Mouse (Mus musculus): ENCODE results near the gene Nudcd3. TPM values are rescaled to one million over a fixed set of nuclear protein-coding genes. Genes with fewer than 3 reads are reported as not detected.
"Not testable (repeated sequence)": the region's sequence is repeated elsewhere in the genome, so short reads cannot be mapped to it uniquely, and the experiment has no call there.

Gene Nudcd3
- total RNA-seq, 1 experiment from 2014 or later: 63.1 TPM

- DNase-seq: no peak
Measured at GRCm38 (mm10) chr11:6122631-6123030, 77.6 kb downstream of the Nudcd3 start.

- peak; percentile 23 for DNase-seq
Measured at GRCm38 (mm10) chr11:6120596-6120995, 79.6 kb downstream of the Nudcd3 start.

- no peak for DNase-seq
Measured at GRCm38 (mm10) chr11:6120001-6120400, 80.2 kb downstream of the Nudcd3 start.

- DNase-seq: no peak
Measured at GRCm38 (mm10) chr11:6119312-6119711, 80.9 kb downstream of the Nudcd3 start.

- no peak for DNase-seq
Measured at GRCm38 (mm10) chr11:6117956-6118355, 82.3 kb downstream of the Nudcd3 start.

- no peak for DNase-seq
Measured at GRCm38 (mm10) chr11:6111734-6112484, 88.3 kb downstream of the Nudcd3 start.

GRCm38 (mm10) chr11:6109990-6110389 lies 90.2 kb downstream of the Nudcd3 start:
- DNase-seq: no peak

- no peak for DNase-seq
Measured at GRCm38 (mm10) chr11:6108296-6108695, 91.9 kb downstream of the Nudcd3 start.

- no peak for DNase-seq
Measured at GRCm38 (mm10) chr11:6107722-6108121, 92.5 kb downstream of the Nudcd3 start.

- DNase-seq: no peak
Measured at GRCm38 (mm10) chr11:6104734-6105133, 95.5 kb downstream of the Nudcd3 start.

- not testable (repeated sequence) for DNase-seq
Measured at GRCm38 (mm10) chr11:6096637-6097036, 103.6 kb downstream of the Nudcd3 start.

- DNase-seq: no peak
Measured at GRCm38 (mm10) chr11:6086991-6087390, 113.2 kb downstream of the Nudcd3 start.

- DNase-seq: no peak
Measured at GRCm38 (mm10) chr11:6078737-6079136, 121.5 kb downstream of the Nudcd3 start.

- no peak for DNase-seq
Measured at GRCm38 (mm10) chr11:6075618-6076066, 124.6 kb downstream of the Nudcd3 start.

- no peak for DNase-seq
Measured at GRCm38 (mm10) chr11:6068181-6068957, 131.8 kb downstream of the Nudcd3 start.

- no peak for DNase-seq
Measured at GRCm38 (mm10) chr11:6067160-6067559, 133.1 kb downstream of the Nudcd3 start.

- no peak for DNase-seq
Measured at GRCm38 (mm10) chr11:6066176-6066575, 134.0 kb downstream of the Nudcd3 start, which contains the start of gene Camk2b. Gene Camk2b (minus strand): TSS chr11:6066362.

- peak; percentile 26 for DNase-seq
Measured at GRCm38 (mm10) chr11:6065551-6066121, 134.6 kb downstream of the Nudcd3 start.

- DNase-seq: no peak
Measured at GRCm38 (mm10) chr11:6065046-6065521, 135.1 kb downstream of the Nudcd3 start.

GRCm38 (mm10) chr11:6064215-6065045 lies 135.8 kb downstream of the Nudcd3 start:
- DNase-seq: no peak

GRCm38 (mm10) chr11:6063501-6064214 lies 136.6 kb downstream of the Nudcd3 start:
- DNase-seq: no peak
